Mouse (Mus musculus) A20 (cell line): ENCODE measurements around the gene Nrxn3.

Source experiments
- DNase-seq: peaks from one replicate; pipeline ENCODE4 v3.0.0-alpha.2; 2011; ENCODE audit warnings: low read depth, low spot score

The Nrxn3 gene

DNA sequence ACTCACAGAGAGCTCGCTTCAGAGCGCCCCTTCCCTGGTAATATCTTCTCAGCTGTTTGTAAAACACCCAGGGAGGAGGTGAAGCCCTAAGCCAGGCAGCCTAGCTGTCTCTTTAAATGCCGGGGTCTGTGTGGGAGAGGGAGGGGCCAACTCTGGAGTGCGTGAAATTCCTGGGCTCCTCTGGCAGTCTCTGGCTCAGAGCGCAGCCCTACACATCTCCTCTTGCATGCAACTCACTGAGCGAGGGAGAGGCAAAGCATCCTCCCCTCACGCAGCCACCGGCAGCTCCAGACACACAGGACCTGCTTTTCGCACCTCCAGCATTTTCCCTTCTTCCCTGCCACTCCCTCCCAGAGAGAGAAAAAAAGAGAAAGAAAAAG, at the start of gene Nrxn3:
TSS of gene Nrxn3 (plus strand) at position 186 of the 380 bp plus-strand sequence.
- DNase-seq, result no peak

DNA sequence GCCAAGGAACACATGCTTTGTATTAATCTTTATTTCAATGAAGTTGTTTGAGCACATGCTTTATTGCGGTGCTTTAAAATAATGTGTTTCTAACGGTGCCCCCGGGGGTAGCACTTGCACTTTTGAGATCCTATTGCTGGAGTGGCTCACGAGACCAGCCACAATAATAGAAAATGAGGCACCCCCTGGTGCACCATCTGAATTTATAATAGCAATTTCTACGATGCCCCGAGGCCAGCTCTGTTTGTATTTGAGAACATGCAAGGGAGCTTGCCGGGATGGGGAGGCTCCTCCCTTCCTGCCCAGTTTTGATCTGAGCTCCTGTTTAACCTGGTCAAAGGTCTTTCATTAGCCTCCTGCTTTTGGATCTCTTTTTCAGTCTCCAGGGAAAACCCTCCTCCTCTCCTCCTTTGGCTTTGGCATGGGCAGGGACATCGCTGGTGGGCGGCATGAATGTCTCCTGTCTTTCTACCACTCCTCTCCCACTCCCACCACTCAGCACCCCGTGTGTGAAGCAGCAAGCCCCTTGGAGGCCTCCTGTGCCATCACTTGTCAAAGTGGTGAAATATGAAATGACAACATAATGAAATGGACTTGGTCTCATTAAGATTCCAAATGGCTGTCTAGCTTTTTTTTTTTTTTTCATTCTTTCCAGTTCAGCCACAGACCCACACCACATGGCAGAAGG, 18.4 kb upstream of the Nrxn3 start:
- DNase-seq, result no peak

DNA sequence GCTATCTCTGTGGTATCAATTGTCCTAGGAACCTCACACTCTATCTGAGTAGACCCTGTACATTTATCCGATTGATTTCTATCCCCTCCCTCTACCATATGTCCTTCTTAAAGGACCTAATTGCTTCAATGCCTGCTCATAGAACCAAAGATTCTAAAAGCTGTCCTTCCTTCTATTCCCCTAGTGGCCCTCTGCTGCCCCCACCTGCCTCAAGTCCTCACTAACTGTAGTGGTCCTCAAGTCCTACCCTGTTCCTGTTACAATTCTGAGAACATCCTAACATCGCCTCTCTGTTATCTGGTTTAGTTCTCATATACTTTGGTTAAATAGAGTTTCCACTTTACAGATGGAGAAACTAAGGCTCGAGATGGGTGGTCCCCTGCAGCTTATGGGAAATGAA, 16.7 kb upstream of the Nrxn3 start:
- no peak for DNase-seq

DNA sequence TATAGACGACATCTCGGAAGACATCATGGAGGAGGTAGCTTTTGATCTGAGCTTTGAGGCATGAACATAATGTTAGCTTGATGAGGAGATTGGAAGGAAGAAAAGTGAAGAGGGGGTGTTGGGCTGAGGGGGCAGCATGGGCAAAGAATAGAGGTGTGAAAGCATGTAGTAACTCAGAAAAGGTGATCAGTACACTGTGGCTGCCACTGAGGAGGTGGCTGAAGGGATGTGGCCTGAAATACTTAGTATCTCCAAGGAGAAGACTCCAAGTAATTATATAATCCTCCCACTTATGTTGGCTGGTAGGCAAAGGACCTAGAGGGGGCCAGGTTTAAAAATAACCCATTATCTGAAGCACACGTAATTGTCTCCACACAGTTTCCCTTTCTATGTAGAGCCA, 14.9 kb upstream of the Nrxn3 start:
- no peak for DNase-seq

DNA sequence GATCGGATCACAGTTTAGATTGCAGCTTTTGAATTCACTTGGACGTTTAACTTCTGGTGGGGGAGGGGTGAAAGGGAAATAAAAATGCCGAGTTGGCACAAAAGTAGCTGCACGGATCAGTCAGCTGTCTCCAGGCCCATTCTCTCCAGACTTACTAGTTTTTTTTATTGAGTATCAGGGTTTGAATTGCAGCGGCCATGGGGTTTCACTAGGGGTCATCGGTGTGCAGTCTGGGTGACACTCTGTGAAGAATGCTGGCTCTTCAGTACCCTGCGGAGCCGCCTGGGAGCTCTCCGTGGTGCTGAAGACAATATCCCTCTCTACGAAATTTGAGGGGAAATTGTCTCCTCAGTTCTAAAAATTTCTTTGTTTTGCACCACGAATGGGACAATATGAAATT, 13.5 kb upstream of the Nrxn3 start:
- DNase-seq, result peak; percentile 1

DNA sequence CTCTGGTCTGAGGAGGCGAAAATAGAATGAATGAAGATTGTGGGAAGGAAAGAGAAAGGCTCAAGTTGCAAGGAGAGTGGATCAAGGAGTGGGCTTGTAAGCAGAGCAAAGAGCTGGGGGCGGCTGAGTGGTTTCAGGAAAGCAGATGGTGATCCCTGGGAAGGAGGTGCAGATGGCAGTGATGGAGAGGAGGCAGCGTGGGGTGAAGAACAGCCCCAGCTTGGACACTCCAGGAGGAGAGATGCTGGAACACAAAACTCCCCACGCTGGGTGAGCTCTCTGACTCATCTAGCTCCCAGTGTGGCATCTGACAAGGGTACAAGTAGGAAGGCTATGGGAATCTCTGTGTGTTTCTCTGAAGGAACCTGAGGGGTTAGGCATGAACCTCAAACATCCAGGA, 9.2 kb upstream of the Nrxn3 start:
- DNase-seq, result no peak

DNA sequence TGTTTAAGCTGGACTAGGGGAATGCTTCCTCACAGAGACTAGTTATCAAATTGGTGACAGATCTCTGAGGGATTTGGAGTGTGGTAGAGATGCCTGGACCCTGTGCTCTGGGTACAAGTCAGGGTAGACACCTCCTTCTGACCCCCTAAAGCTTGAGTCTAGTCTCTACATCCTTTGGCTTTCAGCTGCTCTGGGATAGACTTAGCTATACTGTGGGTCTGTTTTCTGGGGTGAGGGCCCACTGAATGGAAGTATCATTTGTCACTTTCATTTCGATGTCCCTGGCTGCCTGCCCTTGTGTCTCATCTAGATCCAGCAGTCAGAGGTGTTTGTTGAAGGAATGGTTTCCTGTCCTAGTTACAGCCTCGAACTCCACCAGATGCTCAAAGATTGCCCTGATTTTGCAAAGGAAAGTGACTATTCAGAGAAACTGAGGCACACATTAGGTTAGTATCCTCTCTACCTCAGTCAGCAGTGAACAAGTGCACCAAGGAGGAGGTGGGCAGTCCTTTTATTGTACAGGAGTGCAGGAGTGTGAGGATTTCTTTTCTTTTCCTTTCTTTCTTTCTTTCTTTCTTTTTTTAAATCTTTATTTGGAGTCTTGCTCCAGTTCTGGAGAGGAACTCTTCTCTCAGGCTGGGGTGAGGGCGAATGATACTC, 515 bp upstream of the Nrxn3 start:
- DNase-seq, result no peak

DNA sequence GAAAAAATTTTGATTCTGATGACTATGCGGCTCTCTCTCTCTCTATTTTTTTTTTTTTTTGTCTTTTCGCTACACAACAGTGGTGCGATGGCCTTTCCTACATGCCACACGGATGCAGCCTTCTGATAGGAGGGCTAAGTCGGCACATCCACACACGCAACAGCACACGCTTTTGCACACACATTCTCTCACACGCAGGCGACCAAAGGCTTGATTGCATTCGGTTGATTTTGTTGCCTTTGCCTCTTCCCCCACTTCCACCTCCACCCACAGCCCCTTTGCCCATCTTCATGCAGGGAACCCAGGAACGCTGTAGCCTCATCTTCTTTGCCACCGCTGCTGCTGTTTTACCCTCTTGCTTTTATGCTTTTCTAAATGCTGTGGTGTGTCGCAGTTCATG, 3.6 kb downstream of the Nrxn3 start:
- no peak for DNase-seq

DNA sequence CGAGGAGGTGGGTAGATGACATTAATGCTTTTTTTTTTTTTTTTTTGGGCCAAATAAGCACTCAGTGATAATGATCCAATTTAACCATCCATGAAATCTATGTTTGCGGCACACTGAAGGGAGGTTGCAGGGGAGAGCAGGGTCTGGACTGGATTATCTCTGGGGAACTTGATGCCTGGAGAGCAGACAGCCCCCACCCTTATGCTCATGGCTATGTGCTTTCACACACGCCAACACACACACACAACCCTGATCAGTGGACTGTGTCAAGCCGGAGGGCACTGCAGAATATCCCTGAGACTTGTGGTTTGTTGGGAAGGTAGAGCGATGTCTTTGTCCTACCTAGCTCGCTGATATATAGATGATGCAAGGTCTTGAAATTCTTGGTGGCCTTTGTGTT, 4.1 kb downstream of the Nrxn3 start:
- DNase-seq, result no peak

DNA sequence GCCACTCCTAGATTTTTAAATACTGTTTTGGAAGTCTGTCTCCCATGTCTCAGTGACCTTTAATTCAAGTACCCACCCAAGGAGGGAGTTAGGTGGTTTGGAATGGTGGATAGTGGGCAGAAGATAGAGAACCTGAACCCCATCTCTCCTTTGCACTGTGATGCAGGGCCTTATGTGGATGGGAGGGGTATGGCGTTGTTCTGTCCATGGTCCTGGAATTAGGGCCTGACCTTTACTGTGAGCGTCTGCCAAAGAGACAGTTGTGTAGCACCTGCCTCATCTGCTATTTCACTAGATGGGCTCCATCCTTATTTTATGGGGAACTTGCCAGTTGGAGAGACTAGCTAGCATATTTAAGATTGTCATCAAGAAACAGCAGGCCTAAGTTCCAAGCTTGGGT, 8.0 kb downstream of the Nrxn3 start:
- no peak for DNase-seq

DNA sequence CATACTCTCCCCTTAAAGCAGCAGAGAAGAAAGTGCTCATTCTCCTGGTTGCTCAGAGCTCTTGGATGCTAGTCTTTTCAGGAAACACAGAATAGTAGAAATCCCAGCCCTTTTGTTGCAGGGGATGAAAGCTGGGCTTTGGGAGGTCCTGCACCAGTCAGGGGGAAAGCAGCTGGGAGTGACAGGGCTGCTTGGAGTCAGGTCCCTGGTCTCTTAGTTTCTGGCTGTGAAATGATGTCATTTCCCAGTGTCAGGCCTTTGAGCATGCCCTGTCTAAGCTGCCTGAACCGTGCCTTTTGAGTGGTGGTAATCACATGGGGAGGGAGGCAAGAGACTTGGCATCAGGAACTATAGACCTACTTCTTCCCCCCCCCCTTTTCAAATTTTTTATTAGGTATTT, 12.4 kb downstream of the Nrxn3 start:
- DNase-seq, result no peak

DNA sequence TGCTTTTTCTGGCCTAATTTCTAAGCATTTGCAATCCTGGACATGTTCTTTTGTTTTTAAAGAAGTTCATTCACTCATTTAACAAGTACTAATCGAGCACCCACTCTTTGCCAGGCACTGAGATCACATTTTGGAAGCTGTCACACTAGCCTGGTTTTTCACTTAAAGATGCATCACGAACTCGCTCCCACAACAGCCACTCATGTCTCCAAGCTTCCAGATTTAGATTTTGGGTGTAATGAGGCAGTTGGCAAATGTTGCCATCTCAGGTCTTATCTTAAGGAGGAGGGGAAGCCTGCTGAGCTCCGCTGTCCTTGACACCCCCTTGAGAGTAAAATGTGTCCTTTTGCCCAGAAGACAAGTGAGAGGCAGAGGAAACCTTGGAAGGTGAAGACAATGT, 14.4 kb downstream of the Nrxn3 start:
- DNase-seq, result no peak

DNA sequence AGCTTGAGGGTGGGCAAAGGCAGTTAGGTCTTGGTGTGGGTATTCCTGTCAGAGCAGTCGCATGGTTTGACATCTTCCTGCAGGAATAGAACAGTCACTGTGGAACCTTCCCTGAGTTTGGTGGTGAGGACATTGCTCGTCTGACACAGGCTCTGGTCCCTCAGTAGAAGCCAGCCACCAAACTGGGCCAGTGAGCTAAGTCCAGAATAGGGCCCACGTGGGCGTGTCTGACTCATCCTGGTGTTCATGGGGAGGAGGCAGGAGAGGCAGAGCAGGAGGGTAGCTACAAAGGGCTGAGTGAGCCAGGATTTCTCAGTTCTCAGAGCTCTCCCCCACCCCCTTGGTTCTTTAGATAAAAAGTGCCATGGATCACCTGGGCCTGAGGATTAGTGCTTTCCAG, 15.9 kb downstream of the Nrxn3 start:
- no peak for DNase-seq

DNA sequence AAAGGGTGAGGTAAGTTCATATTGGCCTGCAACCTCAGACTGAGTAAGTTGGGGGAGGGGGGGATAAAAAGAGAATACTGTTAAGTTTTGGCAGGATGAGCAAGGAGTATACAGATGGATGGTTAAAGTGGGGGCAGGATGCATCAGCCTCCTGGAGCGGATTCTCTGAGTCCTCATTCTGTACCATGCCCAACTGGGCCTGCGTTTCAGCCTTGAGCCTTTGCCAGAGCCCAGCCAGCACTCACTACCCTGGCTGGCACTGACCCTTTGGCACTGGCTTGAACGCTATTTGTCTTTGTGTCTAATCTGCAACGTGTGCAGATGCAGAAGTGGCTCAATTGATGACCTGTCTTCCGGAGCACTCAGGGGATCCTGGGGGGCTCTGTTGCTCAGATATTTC, 24.1 kb downstream of the Nrxn3 start:
- no peak for DNase-seq

DNA sequence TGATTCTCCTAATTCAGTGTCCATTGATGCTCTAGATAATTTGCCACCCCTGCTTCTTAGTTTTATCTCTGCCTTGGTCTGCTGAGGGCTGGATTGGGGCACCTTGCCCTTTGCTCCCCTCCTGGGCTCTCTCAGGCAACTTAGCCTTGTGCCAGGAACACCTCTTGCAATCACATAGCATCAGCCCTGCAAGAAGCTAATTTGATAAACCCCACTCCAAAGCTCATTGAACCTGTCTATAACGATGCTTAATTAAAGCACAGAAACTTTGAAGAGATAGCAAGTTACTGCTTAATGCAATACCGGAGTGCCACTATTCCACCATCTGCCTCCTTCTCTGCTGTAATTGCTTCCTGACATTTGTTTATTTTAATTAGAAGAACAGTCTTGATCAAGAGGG, 42.1 kb downstream of the Nrxn3 start:
- DNase-seq, result no peak

DNA sequence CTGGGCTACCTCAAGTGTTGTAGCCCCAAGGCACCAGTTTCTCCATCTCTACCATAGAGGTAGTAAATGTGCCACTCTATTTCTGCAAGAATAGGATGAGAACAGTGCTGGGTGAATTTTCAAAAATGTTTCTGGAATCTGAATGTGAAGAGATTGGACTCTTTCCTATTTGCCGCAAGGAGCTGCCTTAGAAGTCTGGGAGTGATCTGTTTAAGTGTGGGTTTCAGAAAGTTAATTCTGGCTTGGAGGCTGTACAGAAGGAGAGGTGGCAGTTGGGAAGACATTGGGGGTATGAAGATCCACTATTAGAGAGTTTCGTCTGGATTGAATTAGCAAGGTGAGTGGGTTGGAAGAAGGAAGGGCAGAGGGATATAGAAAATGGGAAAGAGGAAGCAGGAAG, 52.0 kb downstream of the Nrxn3 start:
- no peak for DNase-seq

DNA sequence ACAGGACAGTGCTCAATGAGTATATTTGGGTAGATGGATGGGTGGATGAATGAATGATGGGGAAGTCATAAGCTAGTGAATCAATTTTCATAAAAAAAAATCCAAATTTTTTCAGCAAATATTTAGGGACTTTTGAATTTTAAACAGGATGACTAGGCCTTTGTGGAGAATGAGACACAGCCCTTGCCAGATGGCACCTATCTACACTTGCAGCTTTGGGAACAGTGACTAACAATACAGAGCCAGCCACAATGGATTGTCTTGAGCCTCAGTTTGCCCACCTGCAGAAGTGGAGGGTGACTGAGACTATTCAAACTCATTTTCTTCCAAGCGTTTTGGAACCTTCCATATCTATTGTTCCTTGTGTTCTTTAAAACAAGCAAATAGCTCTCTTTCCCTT, 55.4 kb downstream of the Nrxn3 start:
- DNase-seq, result no peak

DNA sequence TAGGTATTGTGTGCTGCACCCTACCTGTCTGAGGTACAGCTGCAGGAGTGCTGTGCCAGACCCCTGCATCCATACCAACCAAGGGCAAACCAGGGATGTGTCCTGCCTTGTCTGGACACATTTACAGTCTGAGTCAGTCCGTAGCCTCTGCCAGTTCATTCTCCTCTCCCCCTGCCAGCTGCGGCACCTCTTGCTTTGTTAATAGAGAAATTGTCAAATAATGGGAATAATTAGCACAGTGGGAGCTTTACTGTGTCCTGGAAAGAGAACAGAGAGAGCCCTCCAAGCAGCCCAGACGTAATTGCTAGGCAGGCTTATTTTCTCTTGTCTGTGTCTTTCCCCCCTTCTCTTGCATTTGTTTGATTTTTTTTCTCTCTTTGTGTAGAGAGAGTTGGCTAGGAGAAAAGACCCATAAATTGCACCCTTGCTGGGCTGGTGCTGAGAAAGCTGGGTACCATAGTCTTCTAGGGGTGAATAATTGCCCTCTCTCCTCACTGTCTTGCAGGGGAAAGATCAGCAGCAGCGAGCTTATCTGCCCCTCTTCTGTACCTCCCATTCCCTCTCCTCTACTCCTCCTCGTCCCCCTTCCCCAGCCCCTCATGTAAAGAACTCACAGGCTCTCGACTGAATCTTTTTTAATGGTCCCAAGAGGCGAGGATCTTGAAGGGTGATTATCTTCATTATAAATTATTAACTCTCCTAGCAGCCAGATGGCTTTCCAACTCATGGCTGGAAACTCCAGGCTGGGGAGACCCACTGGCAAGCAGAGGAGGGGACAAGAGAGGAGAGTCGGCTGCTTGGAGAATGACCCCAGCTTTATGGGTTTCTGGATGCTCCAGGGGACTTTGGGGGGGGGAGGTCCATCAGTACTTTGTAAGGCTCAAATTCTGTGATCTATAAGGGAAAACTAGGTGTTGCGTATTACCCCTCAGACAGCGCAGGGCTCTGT, 61.8 kb downstream of the Nrxn3 start:
- DNase-seq, result no peak

DNA sequence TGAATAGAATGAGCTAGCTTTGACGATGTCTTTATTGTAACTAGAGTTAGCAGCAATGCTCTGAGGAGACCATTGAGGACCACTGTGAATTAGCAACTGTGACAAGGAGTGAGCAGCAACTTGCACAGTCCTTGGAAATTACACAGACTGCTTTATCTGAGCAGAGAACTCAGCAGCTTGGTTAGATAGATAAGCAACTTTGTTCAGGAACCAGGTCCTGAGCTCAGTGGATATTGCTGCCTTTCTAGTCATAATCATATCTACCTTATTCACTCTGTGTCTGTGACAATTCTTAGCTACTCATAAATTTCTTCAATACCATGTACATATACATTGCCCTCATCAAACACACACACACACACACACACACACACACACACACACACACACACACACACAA, 70.6 kb downstream of the Nrxn3 start:
- DNase-seq, result no peak

DNA sequence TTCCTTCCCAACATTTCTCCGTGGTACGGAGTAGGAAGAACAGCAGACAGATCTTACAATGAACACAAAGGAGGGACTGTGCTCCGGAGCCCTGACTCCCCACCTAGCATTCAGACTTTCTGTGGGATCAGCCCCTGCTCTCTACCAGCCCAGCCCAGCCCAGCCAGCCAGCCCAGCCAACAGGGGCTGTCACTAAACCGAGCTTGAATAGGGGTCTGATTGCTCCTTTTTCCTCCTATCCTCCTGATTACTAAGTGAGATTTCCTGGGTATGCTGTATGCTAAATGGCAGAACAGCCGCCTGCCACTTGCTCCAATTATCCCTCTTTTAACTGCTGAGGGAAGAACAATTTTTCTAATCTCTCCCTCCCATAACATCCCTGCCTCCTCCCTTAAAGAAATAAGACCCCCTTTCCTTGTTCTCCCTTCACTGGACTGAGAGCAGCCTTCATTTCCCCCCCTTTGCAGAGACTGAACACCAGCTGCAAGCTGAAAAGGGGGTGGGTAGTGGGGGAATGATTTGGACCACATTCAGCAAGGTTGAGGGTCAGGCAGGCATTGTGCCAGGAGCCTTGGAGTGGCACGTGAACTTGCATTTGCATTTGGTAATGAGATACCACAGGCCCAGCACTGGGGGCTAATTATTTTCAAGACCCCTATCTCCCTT, 78.4 kb downstream of the Nrxn3 start:
- DNase-seq, result no peak

DNA sequence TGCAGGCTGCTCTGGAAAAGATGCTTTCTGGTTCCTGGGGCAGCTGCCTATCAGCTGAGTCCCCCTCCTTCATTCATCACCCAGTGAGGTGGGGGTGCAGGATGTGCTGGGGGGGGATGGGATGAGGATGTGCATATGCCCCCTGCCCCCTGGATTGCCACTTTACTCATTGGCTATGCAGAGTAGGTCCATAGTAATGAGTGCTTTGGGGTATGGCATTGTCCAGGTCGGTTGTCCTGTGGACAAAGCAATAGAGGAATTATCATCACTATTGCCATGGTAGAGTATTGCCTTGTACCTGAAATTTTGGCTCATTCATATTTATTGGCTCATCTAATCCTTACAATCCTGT, 79.0 kb downstream of the Nrxn3 start:
- no peak for DNase-seq

DNA sequence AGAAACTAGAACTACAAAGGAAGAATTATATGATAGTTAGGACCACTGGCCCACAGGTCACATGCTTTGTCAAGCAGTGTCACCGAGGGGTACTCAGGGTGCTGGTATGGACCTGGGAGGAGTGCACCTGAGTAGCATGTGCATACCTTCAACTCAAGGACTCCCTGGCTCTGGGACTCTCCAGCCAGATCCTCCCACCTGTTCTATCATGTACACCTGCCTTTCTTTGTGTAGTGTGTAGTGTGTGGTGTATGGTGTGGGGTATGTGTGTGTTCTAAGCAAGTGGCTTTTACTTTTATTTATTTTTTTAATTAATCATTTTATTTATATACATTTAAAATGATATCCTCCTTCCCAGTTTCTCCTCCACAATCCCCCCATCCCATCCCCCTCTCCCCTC, 86.3 kb downstream of the Nrxn3 start:
- no peak for DNase-seq
